8 mouse cellular contexts compared by ENCODE assay signal in the genomic region with DNA sequence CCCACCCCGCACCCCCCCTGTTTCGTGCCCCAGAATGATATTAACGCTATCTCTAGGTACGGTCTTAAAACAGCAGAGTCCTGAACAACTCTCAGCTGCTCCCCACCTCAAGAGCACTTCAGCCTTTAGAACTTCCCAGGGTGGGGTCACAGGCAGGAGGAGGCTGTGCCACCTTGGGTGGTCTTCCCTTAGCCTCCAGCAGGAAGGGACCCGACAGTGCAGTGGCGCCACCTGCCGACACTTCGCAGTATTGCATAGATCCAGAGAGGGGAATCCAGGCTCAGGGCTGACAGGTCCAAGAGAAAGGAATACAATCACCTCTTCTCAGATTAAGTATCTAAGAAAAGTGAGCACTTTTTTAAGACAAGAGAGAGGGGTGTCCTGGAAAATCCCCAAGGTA. TPM values are rescaled to one million over a fixed set of nuclear protein-coding genes. Genes with fewer than 3 reads are reported as not detected.
DNase-seq lines count a peak whose midpoint lies in the region; ATAC-seq and TF ChIP-seq lines count a peak whose summit lies in the region.

No protein-coding gene starts in this region.

- WGBS in intestine, postnatal 0 days, result 21% methylated on average over 8 of the region's 8 CpGs
- WGBS in midbrain, postnatal 0 days, result 20% methylated on average over 8 of the region's 8 CpGs

- ATAC-seq in cerebellum, adult (ENCODE audit: insufficient number of reproducible peaks, low FRiP score, low TSS enrichment), result no peak
- ATAC-seq in intestine, postnatal 0 days, result no peak
- no peak for ATAC-seq in midbrain, postnatal 0 days (ENCODE audit: low FRiP score)

- H3K27me3 ChIP-seq in intestine, postnatal 0 days (replicated peaks; ENCODE audit: control insufficient read depth, insufficient read depth, low read length), result no peaks in the 10 kb centered on the region
- H3K27me3 ChIP-seq in midbrain, postnatal 0 days (ENCODE audit: insufficient read depth, low read length), result no peaks in the 10 kb centered on the region

- H3K4me3 ChIP-seq in intestine, postnatal 0 days (ENCODE audit: low read depth, low read length), result no peak overlapping the region
- H3K4me3 ChIP-seq in midbrain, postnatal 0 days (ENCODE audit: low read depth, low read length), result no peak overlapping the region

- peak overlapping the region; percentile 25; the same call in 1 of the 2 replicates for H3K4me2 ChIP-seq in intestine, postnatal 0 days (replicated peaks; ENCODE audit: low read depth)
- H3K4me2 ChIP-seq in midbrain, postnatal 0 days (ENCODE audit: low read depth, low read length, poor library complexity, severe bottlenecking), result no peak overlapping the region

- no peaks in the 10 kb centered on the region for H3K4me1 ChIP-seq in intestine, postnatal 0 days (replicated peaks; ENCODE audit: control insufficient read depth, insufficient read depth, low read length)
- H3K4me1 ChIP-seq in midbrain, postnatal 0 days (ENCODE audit: insufficient read depth, low read length), result no peaks in the 10 kb centered on the region

- no peak overlapping the region for H3K9ac ChIP-seq in intestine, postnatal 0 days (ENCODE audit: low read depth, low read length)
- H3K9ac ChIP-seq in midbrain, postnatal 0 days (replicated peaks; ENCODE audit: low read length, poor library complexity, severe bottlenecking), result no peak overlapping the region

- TF ChIP-seq CTCF in intestine, postnatal 0 days (IDR thresholded peaks at IDR 0.05; ENCODE audit: low read depth), result peak; percentile 99
- TF ChIP-seq CTCF in midbrain, postnatal 0 days (IDR thresholded peaks at IDR 0.05), result peak; percentile 96

- intact Hi-C loops in left cerebral cortex, postnatal 4 days (cut with DNase I), result loop anchor here (2.0 to 10.0 kb wide), 3 partner anchors 65 to 172 kb away; no protein-coding TSS in a partner anchor

- H3K27ac ChIP-seq in intestine, postnatal 0 days (ENCODE audit: low read depth, low read length), result no peak overlapping the region
- no peak overlapping the region for H3K27ac ChIP-seq in midbrain, postnatal 0 days (ENCODE audit: low read depth, low read length)

- no peaks in the 10 kb centered on the region for H3K9me3 ChIP-seq in intestine, postnatal 0 days (ENCODE audit: control insufficient read depth)
- no peaks in the 10 kb centered on the region for H3K9me3 ChIP-seq in midbrain, postnatal 0 days (ENCODE audit: low read length)

- H3K36me3 ChIP-seq in intestine, postnatal 0 days (ENCODE audit: control insufficient read depth, insufficient read depth), result no peaks in the 10 kb centered on the region
- H3K36me3 ChIP-seq in midbrain, postnatal 0 days (ENCODE audit: insufficient read depth, low read length), result no peaks in the 10 kb centered on the region

- peak; percentile 82 for DNase-seq in cerebellum, adult 11 months
- peak; percentile 88 for DNase-seq in cerebellum, adult 9-10 months
- DNase-seq in gastrocnemius, adult 8-10 months (ENCODE audit: low spot score in 2 of 2), result peak; percentile 60 to 69
- DNase-seq in left cerebral cortex, postnatal 4 days, result peak; percentile 95
- DNase-seq in midbrain, postnatal 0 days (ENCODE audit: low spot score), result peak; percentile 82
- peak; percentile 38 to 51 for DNase-seq in spleen, postnatal 36 days (ENCODE audit: low spot score in 2 of 2)

RNA-seq across cellular contexts. Expression of a gene that starts 51.1 kb away (rescaled TPM):
- 1 to 10 TPM; 3.6 to 5.5 (median 3.6) TPM for total RNA-seq in gastrocnemius, adult 8-10 months (2022)
- polyA plus RNA-seq in intestine, postnatal 0 days (2015; fragmentation: Nextera tagmentation; extraction: Ambion mirVana), result 12.9 and 16.6 TPM in 2 replicates
- 1 to 10 TPM; 6.2 to 6.7 TPM for total RNA-seq in left cerebral cortex, postnatal 4 days (2021)
- total RNA-seq in midbrain, postnatal 0 days (2014; rRNA removed), result 3.4 and 3.5 TPM in 2 replicates
- 4.5 and 4.7 TPM in 2 replicates for polyA plus RNA-seq in midbrain, postnatal 0 days (2015; fragmentation: Nextera tagmentation; extraction: Ambion mirVana)

Comparison
In these comparisons a context has a peak if more than half of its experiments do, and no peak if none do; other contexts are left out.
1. DNase-seq: peak in every context shown above with its lines; median percentile 95 in left cerebral cortex, postnatal 4 days; 88 in cerebellum, adult 9-10 months; 82 in cerebellum, adult 11 months; 82 in midbrain, postnatal 0 days; 64 in gastrocnemius, adult 8-10 months; 44 in spleen, postnatal 36 days.